Mouse (Mus musculus) embryonic facial prominence, embryonic 12.5 days (tissue): ENCODE data around the gene Gm21149. TPM values are rescaled to one million over a fixed set of nuclear protein-coding genes. Genes with fewer than 3 reads are reported as not detected.
"Not testable (repeated sequence)": the region's sequence is repeated elsewhere in the genome, so short reads cannot be mapped to it uniquely, and the experiment has no call there.

Source experiments
- ATAC-seq: fragments of 200-750 bp; cut with Nextera tagmentation; 2 replicates; pipeline ENCODE4 v1.8.0; 2017; ENCODE audit not compliant: insufficient number of reproducible peaks, insufficient read depth, low FRiP score, low TSS enrichment
- H3K27ac ChIP-seq: fragments of 300-500 bp; sonication (generic); 2 replicates; pipeline ENCODE4 v1.5.1; 2016; ENCODE audit warnings: mild to moderate bottlenecking
- H3K27me3 ChIP-seq: fragments of 300-500 bp; sonication (generic); 2 replicates; pipeline ENCODE4 v1.6.1; 2016; ENCODE audit warnings: mild to moderate bottlenecking, moderate library complexity
- H3K36me3 ChIP-seq: fragments of 300-500 bp; sonication (generic); 2 replicates; pipeline ENCODE4 v1.6.1; 2016; ENCODE audit warnings: mild to moderate bottlenecking
- H3K4me1 ChIP-seq: fragments of 300-500 bp; sonication (generic); 2 replicates; pipeline ENCODE4 v1.6.1; 2016
- H3K4me2 ChIP-seq: fragments of 300-500 bp; sonication (generic); replicated peaks from 2 replicates; pipeline ENCODE4 v1.6.1; 2016; ENCODE audit warnings: mild to moderate bottlenecking, moderate library complexity
- H3K4me3 ChIP-seq: fragments of 300-500 bp; sonication (generic); 2 replicates; pipeline ENCODE4 v1.5.1; 2016; ENCODE audit warnings: mild to moderate bottlenecking
- H3K9ac ChIP-seq: fragments of 300-500 bp; sonication (generic); 2 replicates; pipeline ENCODE4 v1.6.1; 2016; ENCODE audit warnings: mild to moderate bottlenecking, moderate library complexity
- H3K9me3 ChIP-seq: fragments of 300-500 bp; sonication (generic); 2 replicates; pipeline ENCODE4 v1.6.1; 2016; ENCODE audit warnings: mild to moderate bottlenecking, moderate library complexity
- WGBS: fragments of 180-500 bp; shearing (Covaris S2); methylation state at CpG from one replicate; pipeline ENCODE4 v1.1.7; 2016; 5-methylcytosine and 5-hydroxymethylcytosine counted together
- polyA plus RNA-seq: library from polyadenylated mRNA; unstranded; fragments of >200 nt; fragmentation: Nextera tagmentation; extraction: Ambion mirVana; gene quantifications from 2 replicates; pipeline ENCODE4 v1.2.1, GENCODE M21; 2016

The Gm21149 gene
- polyA plus RNA-seq, 1 experiment from 2014 or later: not detected

- not testable (repeated sequence) for H3K4me2 ChIP-seq, H3K9ac ChIP-seq, H3K36me3 ChIP-seq, H3K27ac ChIP-seq, H3K27me3 ChIP-seq, H3K4me1 ChIP-seq, H3K4me3 ChIP-seq
- 31% methylated on average over 5 of the region's 5 CpGs for WGBS
- peak; percentile 87 for ATAC-seq
- H3K9me3 ChIP-seq: peaks cover 12% of the 10 kb centered on the region; the same call in 1 of the 2 replicates
These were observed 22.6 kb upstream of the Gm21149 start for GRCm38 (mm10) chr5:15498774-15499400.

GRCm38 (mm10) chr5:15498350-15498749 is 22.0 kb upstream of the Gm21149 start:
- H3K4me1 ChIP-seq, H3K27me3 ChIP-seq, H3K9ac ChIP-seq, ATAC-seq, H3K27ac ChIP-seq, H3K4me3 ChIP-seq, H3K4me2 ChIP-seq, H3K36me3 ChIP-seq: not testable (repeated sequence)
- 67% methylated on average over 3 of the region's 3 CpGs for WGBS
- H3K9me3 ChIP-seq: peaks cover 18% of the 10 kb centered on the region

- not testable (repeated sequence) for H3K4me3 ChIP-seq, H3K4me2 ChIP-seq, H3K27me3 ChIP-seq, H3K4me1 ChIP-seq, H3K9ac ChIP-seq, H3K27ac ChIP-seq, H3K36me3 ChIP-seq
- H3K9me3 ChIP-seq: peaks cover 18% of the 10 kb centered on the region
- peak; percentile 41; the same call in 1 of the 2 replicates for ATAC-seq
- 59% methylated on average over 2 of the region's 2 CpGs for WGBS
These were observed 14.6 kb upstream of the Gm21149 start for GRCm38 (mm10) chr5:15490934-15491333.

GRCm38 (mm10) chr5:15488743-15489142 is 12.4 kb upstream of the Gm21149 start:
- Histone ChIP-seq H3K27me3 (no peaks in the 10 kb centered on the region), H3K4me1 (no peaks in the 10 kb centered on the region), H3K27ac (no peak overlapping the region), H3K4me2 (no peak overlapping the region), H3K9me3 (peaks cover 22% of the 10 kb centered on the region), H3K9ac (no peak overlapping the region), H3K36me3 (no peaks in the 10 kb centered on the region), H3K4me3 (no peak overlapping the region)
- WGBS: 84% methylated on average over 5 of the region's 5 CpGs
- peak; percentile 56; the same call in 1 of the 2 replicates for ATAC-seq

- not testable (repeated sequence) for H3K4me2 ChIP-seq, H3K9ac ChIP-seq, ATAC-seq, H3K4me3 ChIP-seq, H3K27me3 ChIP-seq, H3K4me1 ChIP-seq, H3K36me3 ChIP-seq, H3K27ac ChIP-seq
- 26% methylated on average over 2 of the region's 2 CpGs for WGBS
- peaks cover 23% of the 10 kb centered on the region for H3K9me3 ChIP-seq
These were observed 8.3 kb upstream of the Gm21149 start for GRCm38 (mm10) chr5:15484616-15485015.

GRCm38 (mm10) chr5:15483576-15483975 is 7.3 kb upstream of the Gm21149 start:
- not testable (repeated sequence) for H3K36me3 ChIP-seq, H3K27ac ChIP-seq, H3K4me1 ChIP-seq, H3K27me3 ChIP-seq, H3K9ac ChIP-seq, H3K4me3 ChIP-seq, H3K4me2 ChIP-seq
- peak; percentile 64; the same call in 1 of the 2 replicates for ATAC-seq
- peaks cover 23% of the 10 kb centered on the region for H3K9me3 ChIP-seq
- WGBS: 56% methylated on average over 4 of the region's 4 CpGs

GRCm38 (mm10) chr5:15482815-15483214 is 6.5 kb upstream of the Gm21149 start:
- H3K9me3 ChIP-seq: peaks cover 27% of the 10 kb centered on the region
- not testable (repeated sequence) for H3K4me1 ChIP-seq, H3K36me3 ChIP-seq, H3K4me2 ChIP-seq, ATAC-seq, H3K27ac ChIP-seq, H3K27me3 ChIP-seq, H3K9ac ChIP-seq, H3K4me3 ChIP-seq
- WGBS: 55% methylated on average over 2 of the region's 2 CpGs

GRCm38 (mm10) chr5:15470141-15470540 is 6.2 kb downstream of the Gm21149 start:
- 84% methylated on average over 1 of the region's 1 CpGs for WGBS
- not testable (repeated sequence) for H3K36me3 ChIP-seq, H3K4me3 ChIP-seq, H3K4me1 ChIP-seq, H3K27me3 ChIP-seq, H3K9ac ChIP-seq, ATAC-seq, H3K27ac ChIP-seq, H3K4me2 ChIP-seq
- peaks cover 12% of the 10 kb centered on the region; the same call in 1 of the 2 replicates for H3K9me3 ChIP-seq

GRCm38 (mm10) chr5:15467768-15468167 is 8.6 kb downstream of the Gm21149 start:
- H3K9ac ChIP-seq: not testable (repeated sequence)

GRCm38 (mm10) chr5:15466218-15466617 is 10.1 kb downstream of the Gm21149 start:
- H3K4me3 ChIP-seq, H3K27ac ChIP-seq, H3K36me3 ChIP-seq, H3K4me2 ChIP-seq, H3K4me1 ChIP-seq, H3K9ac ChIP-seq, H3K27me3 ChIP-seq, ATAC-seq: not testable (repeated sequence)
- H3K9me3 ChIP-seq: peaks cover 15% of the 10 kb centered on the region
- 53% methylated on average over 1 of the region's 1 CpGs for WGBS

More at GRCm38 (mm10) chr5:15467768-15468167, 8.6 kb downstream of the Gm21149 start:
- not testable (repeated sequence) for H3K36me3 ChIP-seq, H3K4me2 ChIP-seq, H3K4me3 ChIP-seq, H3K4me1 ChIP-seq, H3K27ac ChIP-seq, ATAC-seq, H3K27me3 ChIP-seq
- peaks cover 10% of the 10 kb centered on the region; the same call in 1 of the 2 replicates for H3K9me3 ChIP-seq
- WGBS: 60% methylated on average over 6 of the region's 6 CpGs

- not testable (repeated sequence) for H3K4me3 ChIP-seq, ATAC-seq, H3K27ac ChIP-seq, H3K27me3 ChIP-seq, H3K4me2 ChIP-seq, H3K9ac ChIP-seq, H3K4me1 ChIP-seq, H3K36me3 ChIP-seq
- WGBS: 53% methylated on average over 2 of the region's 2 CpGs
- H3K9me3 ChIP-seq: peaks cover 20% of the 10 kb centered on the region; the same call in 1 of the 2 replicates
These were observed 12.8 kb downstream of the Gm21149 start for GRCm38 (mm10) chr5:15463561-15463960.

GRCm38 (mm10) chr5:15461613-15462012 is 14.7 kb downstream of the Gm21149 start:
- not testable (repeated sequence) for H3K27me3 ChIP-seq, H3K36me3 ChIP-seq, H3K27ac ChIP-seq, H3K4me3 ChIP-seq, ATAC-seq, H3K4me1 ChIP-seq, H3K9ac ChIP-seq, H3K4me2 ChIP-seq
- peaks cover 24% of the 10 kb centered on the region; the same call in 1 of the 2 replicates for H3K9me3 ChIP-seq
- WGBS: 60% methylated on average over 8 of the region's 8 CpGs
